Mouse (Mus musculus) T-helper 17 cell (primary cell): ENCODE measurements around the gene Atp10a.

Experiments
- in situ Hi-C, 2 experiments: fragments of 300-600 bp; cut with MboI, MseI; formaldehyde crosslinking; loops; 1 replicate in 1 of 2; 2 replicates in 1 of 2; pipeline ENCODE4 v1.15.1; 2025; ENCODE audit warnings: high pct_unique_total_duplicates in 2 of 2

Gene Atp10a

GRCm38 (mm10) chr7:58655866-58656265, at the start of gene Atp10a:
Gene Atp10a (plus strand): TSS chr7:58656166.
- in situ Hi-C loops, result loop anchor here (5.0 to 10.0 kb wide), 3 partner anchors 51 to 579 kb away; no protein-coding TSS in a partner anchor

- in situ Hi-C loops, result no loop called here
Measured at GRCm38 (mm10) chr7:58618048-58618447, 37.9 kb upstream of the Atp10a start.

- in situ Hi-C loops, result loop anchor here in 1 of 2 experiments (5.0 kb wide), 1 partner anchor 39 kb away; no protein-coding TSS in a partner anchor
Measured at GRCm38 (mm10) chr7:58626305-58627155, 29.4 kb upstream of the Atp10a start.

DNA sequence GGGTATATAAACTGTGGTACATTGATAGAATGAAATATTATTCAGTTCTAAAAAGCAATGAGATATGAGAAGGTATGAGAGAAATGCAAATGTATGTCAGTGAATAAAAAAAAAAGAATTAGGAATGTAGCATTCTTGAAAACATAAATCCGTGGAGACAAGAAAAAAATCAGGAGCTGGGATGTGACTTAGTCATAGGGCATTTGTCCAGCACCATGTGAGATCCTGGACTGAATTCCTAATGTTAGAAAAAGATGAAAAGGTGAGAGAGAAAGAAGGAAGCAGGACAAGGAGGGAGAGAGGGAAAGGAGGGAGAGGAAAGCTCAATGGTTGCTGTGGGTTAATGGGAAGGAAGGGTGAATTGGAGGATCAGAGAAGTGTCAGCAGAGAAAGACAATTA, 28.6 kb upstream of the Atp10a start:
- in situ Hi-C loops, result loop anchor here in 1 of 2 experiments (5.0 kb wide), 1 partner anchor 40 kb away; no protein-coding TSS in a partner anchor

GRCm38 (mm10) chr7:58629233-58629632, 26.7 kb upstream of the Atp10a start:
- in situ Hi-C loops, result loop anchor here in 1 of 2 experiments (5.0 kb wide), 1 partner anchor 42 kb away; no protein-coding TSS in a partner anchor

DNA sequence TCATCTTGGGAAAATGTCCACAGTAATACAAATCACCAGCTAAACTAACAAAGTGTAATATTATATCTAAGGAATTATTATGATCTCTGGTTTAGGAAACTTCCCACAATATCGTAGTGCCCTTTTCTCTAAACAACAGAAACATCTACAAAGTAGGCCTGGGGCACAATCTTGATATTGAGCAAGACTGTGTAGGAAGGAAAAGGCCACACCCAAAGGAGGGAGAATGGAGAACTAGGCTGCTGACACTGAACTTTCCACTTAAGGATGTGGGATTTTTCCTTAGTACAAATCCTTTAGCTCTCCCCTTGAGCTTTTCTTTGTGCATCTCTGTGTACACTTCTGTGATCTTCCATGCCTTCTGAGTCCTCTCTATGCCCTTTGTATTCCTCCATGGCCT, 22.3 kb upstream of the Atp10a start:
- in situ Hi-C loops, result no loop called here

GRCm38 (mm10) chr7:58639676-58640075, 16.3 kb upstream of the Atp10a start:
- in situ Hi-C loops, result no loop called here

GRCm38 (mm10) chr7:58640456-58640855, 15.5 kb upstream of the Atp10a start:
- in situ Hi-C loops, result no loop called here

DNA sequence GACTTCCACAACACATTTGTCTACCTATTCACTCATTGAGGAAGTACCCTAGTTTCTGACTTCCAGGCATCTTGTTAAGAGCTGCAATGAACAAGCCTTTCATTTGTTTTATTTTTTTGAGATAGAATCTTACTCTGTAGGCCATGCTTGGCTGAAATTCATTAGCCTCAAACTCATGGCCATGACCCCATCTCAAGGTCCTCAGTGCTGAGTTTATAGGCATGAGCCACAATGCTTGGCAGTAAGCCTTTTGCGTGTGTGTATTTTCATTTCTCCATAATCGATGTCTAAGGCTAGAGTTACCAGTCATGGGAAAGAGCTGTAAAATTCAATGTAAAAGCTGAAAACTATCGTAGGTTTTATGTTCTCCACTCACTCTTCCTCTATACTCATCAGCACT, 14.1 kb upstream of the Atp10a start:
- in situ Hi-C loops, result no loop called here

GRCm38 (mm10) chr7:58647404-58647803, 8.6 kb upstream of the Atp10a start:
- in situ Hi-C loops, result no loop called here

GRCm38 (mm10) chr7:58657913-58658789, 2.2 kb downstream of the Atp10a start:
- in situ Hi-C loops, result loop anchor here (5.0 to 10.0 kb wide), 3 partner anchors 49 to 577 kb away; no protein-coding TSS in a partner anchor

GRCm38 (mm10) chr7:58658790-58659405, 2.9 kb downstream of the Atp10a start:
- in situ Hi-C loops, result loop anchor here (5.0 to 10.0 kb wide), 3 partner anchors 48 to 576 kb away; no protein-coding TSS in a partner anchor

DNA sequence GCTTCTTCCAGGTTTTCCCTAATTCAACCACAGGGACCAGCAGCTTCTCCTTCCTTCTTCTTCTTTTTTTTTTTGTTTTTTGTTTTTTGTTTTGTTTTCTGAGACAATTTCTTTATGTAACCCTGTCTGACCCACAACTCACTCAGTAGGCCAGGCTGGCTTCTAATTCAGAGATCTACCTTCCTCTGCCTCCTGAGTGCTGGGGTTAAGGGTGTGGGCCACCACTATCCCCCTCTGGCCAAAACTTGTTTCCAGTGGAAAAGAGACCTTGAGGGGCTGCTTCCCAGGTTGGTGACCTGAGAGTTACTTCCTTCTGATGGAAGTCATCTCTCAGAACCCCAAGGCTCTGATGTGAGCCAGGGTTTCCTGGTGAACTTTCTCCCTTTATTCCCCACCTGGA, 4.1 kb downstream of the Atp10a start:
- in situ Hi-C loops, result no loop called here

DNA sequence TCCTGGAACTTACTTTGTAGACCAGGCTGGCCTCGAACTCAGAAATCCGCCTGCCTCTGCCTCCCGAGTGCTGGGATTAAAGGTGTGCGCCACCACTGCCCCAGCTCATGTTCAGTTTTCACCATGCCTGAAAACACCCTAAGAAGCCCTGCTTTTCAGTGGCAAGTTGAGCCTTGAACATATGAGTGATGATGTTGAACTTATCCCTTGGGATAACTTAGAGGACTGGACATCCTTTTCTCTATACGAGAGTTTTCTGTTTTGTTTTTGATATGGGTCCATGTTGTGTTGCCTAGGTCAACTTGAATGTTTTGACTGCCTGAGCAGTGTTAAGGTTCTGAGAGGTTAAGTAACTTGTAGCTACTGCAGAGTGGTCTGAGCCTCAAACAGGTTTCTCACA, 4.7 kb downstream of the Atp10a start:
- in situ Hi-C loops, result no loop called here

DNA sequence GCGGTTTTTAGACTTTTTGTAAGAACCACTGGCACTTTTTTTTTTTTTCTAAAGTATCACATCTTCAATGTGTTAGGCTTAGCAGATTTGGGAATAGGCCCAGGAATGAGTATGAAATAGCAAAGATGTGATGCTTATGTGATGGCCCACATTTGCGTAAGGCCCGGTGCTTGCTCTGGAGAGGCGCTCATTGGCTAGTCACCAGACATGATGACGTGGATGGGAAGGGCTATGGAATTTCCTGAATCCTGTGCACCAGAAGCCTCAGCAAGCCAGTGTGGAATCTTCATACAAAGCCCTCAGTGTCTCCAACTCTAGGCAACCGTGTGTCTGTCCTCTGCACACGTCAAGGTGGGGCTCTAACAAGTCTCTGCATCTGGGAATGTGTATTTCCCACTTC, 5.1 kb downstream of the Atp10a start:
- in situ Hi-C loops, result no loop called here

GRCm38 (mm10) chr7:58668617-58669016, 12.7 kb downstream of the Atp10a start:
- in situ Hi-C loops, result no loop called here

GRCm38 (mm10) chr7:58676075-58676474, 20.1 kb downstream of the Atp10a start:
- in situ Hi-C loops, result loop anchor here in 1 of 2 experiments (10.0 kb wide), 1 partner anchor 69 kb away; no protein-coding TSS in a partner anchor

- in situ Hi-C loops, result loop anchor here in 1 of 2 experiments (10.0 kb wide), 1 partner anchor 68 kb away; no protein-coding TSS in a partner anchor
Measured at GRCm38 (mm10) chr7:58677111-58677805, 21.3 kb downstream of the Atp10a start.

GRCm38 (mm10) chr7:58685967-58686366, 30.0 kb downstream of the Atp10a start:
- in situ Hi-C loops, result no loop called here

GRCm38 (mm10) chr7:58686573-58686972, 30.6 kb downstream of the Atp10a start:
- in situ Hi-C loops, result no loop called here

DNA sequence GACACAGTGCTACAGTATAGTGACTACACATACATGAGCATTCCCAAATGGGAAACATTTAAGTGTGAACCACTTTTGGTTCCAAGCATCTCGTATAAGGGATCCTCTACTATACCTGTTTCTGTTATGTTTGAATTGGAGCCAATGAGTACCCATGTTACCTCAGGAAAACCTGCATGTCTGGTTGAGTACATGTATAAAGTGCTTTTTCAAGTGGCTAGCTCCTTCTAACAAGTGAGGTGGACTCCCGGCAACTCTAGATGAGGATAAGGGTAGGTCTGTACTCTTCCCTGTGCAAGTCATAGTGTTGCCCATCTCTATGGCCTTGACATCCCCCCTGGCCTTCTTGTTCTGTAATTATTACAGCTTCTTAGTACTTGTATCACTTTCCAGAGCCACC, 31.0 kb downstream of the Atp10a start:
- in situ Hi-C loops, result no loop called here
